Mouse (Mus musculus) thymus, adult 2 months (tissue): ENCODE results near the gene Piezo1.

Experiments
- CTCF ChIP-seq: fragments of 200-500 bp; IDR thresholded peaks from 2 replicates; pipeline ENCODE4 v1.5.1; 2012; ENCODE audit warnings: mild to moderate bottlenecking, control low read depth, low read length, moderate library complexity, borderline replicate concordance; ENCODE audit not compliant: control insufficient read depth, poor library complexity, insufficient read depth; ENCODE audit errors: extremely low read depth
- POLR2A ChIP-seq: fragments of 200-500 bp; IDR thresholded peaks from 2 replicates; pipeline ENCODE4 v1.6.1; 2012; ENCODE audit warnings: mild to moderate bottlenecking, low read length, control low read depth, moderate library complexity; ENCODE audit not compliant: control insufficient read depth, poor library complexity, insufficient read depth; ENCODE audit errors: extremely low read depth

- TF ChIP-seq CTCF (no peak), POLR2A (peak; percentile 43; the same call in 1 of the 2 replicates)
These were observed 118.5 kb downstream of the Piezo1 start, which contains the start of gene Cyba for GRCm38 (mm10) chr8:122432443-122433268.
